Mouse (Mus musculus) limb, embryonic 13.5 days (tissue): ENCODE data around the gene Slc35a3. TPM values are rescaled to one million over a fixed set of nuclear protein-coding genes. Genes with fewer than 3 reads are reported as not detected.
"Not testable (repeated sequence)": the region's sequence is repeated elsewhere in the genome, so short reads cannot be mapped to it uniquely, and the experiment has no call there.

Experiments used
- ATAC-seq: fragments of 200-750 bp; cut with Nextera tagmentation; 2 replicates; pipeline ENCODE4 v1.8.0; 2017; ENCODE audit warnings: low read depth, moderate number of reproducible peaks, moderate TSS enrichment; ENCODE audit not compliant: low FRiP score
- H3K27ac ChIP-seq: fragments of 300-500 bp; sonication (generic); 2 replicates; pipeline ENCODE4 v1.5.1; 2015; ENCODE audit warnings: inconsistent platforms, mild to moderate bottlenecking, moderate library complexity
- H3K27me3 ChIP-seq: fragments of 300-500 bp; sonication (generic); 2 replicates; pipeline ENCODE4 v1.6.1; 2015; ENCODE audit warnings: mild to moderate bottlenecking, inconsistent platforms
- H3K36me3 ChIP-seq: fragments of 300-500 bp; sonication (generic); 2 replicates; pipeline ENCODE4 v1.6.1; 2015; ENCODE audit warnings: inconsistent platforms, mild to moderate bottlenecking, moderate library complexity
- H3K4me1 ChIP-seq: fragments of 300-500 bp; sonication (generic); 2 replicates; pipeline ENCODE4 v1.6.1; 2015; ENCODE audit warnings: inconsistent platforms
- H3K4me2 ChIP-seq: fragments of 300-500 bp; sonication (generic); replicated peaks from 2 replicates; pipeline ENCODE4 v1.6.1; 2015; ENCODE audit warnings: inconsistent platforms, mild to moderate bottlenecking, moderate library complexity
- H3K4me3 ChIP-seq: fragments of 300-500 bp; sonication (generic); 2 replicates; pipeline ENCODE4 v1.5.1; 2015; ENCODE audit warnings: moderate library complexity, mild to moderate bottlenecking, inconsistent platforms
- H3K9ac ChIP-seq: fragments of 300-500 bp; sonication (generic); 2 replicates; pipeline ENCODE4 v1.6.1; 2015; ENCODE audit warnings: mild to moderate bottlenecking, inconsistent platforms
- H3K9me3 ChIP-seq: fragments of 300-500 bp; sonication (generic); 2 replicates; pipeline ENCODE4 v1.6.1; 2016; ENCODE audit warnings: inconsistent platforms
- WGBS: fragments of 180-500 bp; shearing (Covaris S2); methylation state at CpG from one replicate; pipeline ENCODE4 v1.1.7; 2015; 5-methylcytosine and 5-hydroxymethylcytosine counted together
- polyA plus RNA-seq: library from polyadenylated mRNA; unstranded; fragments of >200 nt; fragmentation: Nextera tagmentation; extraction: Ambion mirVana; gene quantifications from 2 replicates; pipeline ENCODE4 v1.2.1, GENCODE M21; 2015

The Slc35a3 gene
- polyA plus RNA-seq, 1 experiment from 2014 or later = 11.9 TPM

GRCm38 (mm10) chr3:116694312-116694711 is 18.3 kb downstream of the Slc35a3 start:
- Histone ChIP-seq H3K36me3 (peaks cover 12% of the 10 kb centered on the region), H3K9me3 (no peaks in the 10 kb centered on the region), H3K9ac (no peak overlapping the region), H3K27ac (no peak overlapping the region), H3K4me2 (no peak overlapping the region), H3K27me3 (no peaks in the 10 kb centered on the region), H3K4me3 (no peak overlapping the region), H3K4me1 (no peaks in the 10 kb centered on the region)
- ATAC-seq = no peak
- 82% methylated on average over 3 of the region's 3 CpGs for WGBS

- Histone ChIP-seq H3K27me3 (no peaks in the 10 kb centered on the region), H3K4me3 (no peak within 1 kb of the TSS), H3K4me2 (no peak within 1 kb of the TSS), H3K27ac (no peak within 1 kb of the TSS), H3K4me1 (no peaks in the 10 kb centered on the region), H3K9ac (no peak within 1 kb of the TSS), H3K9me3 (no peaks in the 10 kb centered on the region), H3K36me3 (peaks cover 40% of the 10 kb centered on the region)
- ATAC-seq = no peak
- WGBS = 92% methylated on average over 1 of the region's 1 CpGs
These were observed 31.5 kb downstream of the Slc35a3 start, which contains the start of gene Gm43191 for GRCm38 (mm10) chr3:116681160-116681559. Gm43191 (minus strand) TSS chr3:116681260.

- peaks cover 20% of the 10 kb centered on the region for H3K4me1 ChIP-seq
- H3K27me3 ChIP-seq, H3K9me3 ChIP-seq, H3K9ac ChIP-seq, H3K4me3 ChIP-seq, H3K4me2 ChIP-seq, H3K27ac ChIP-seq, ATAC-seq: not testable (repeated sequence)
- 94% methylated on average over 9 of the region's 9 CpGs for WGBS
- 0 out of 2 replicates have a peak, but pooled peaks cover 10% of the 10 kb centered on the region for H3K36me3 ChIP-seq
These were observed 48.4 kb downstream of the Slc35a3 start for GRCm38 (mm10) chr3:116664281-116664680.

DNA sequence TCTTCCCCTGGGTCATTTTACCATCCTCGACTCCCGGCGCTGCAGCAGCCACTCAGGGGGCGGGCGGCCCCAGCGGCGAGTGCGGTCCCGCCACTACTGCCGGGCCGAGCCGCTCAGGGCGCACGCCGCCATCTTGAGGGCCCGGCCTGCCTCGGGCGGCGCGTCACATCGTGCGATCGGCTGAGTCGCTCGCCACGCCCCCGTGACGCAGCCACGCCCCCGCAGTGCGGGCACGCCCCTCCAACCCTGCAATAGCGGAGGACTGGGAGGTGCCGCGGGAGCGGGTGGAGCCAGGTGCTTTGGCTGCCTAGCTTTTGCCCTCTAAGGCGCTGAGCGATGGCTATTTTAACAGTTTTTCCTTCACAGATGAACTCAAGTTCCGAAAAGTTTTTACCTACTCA is 50.2 kb downstream of the Slc35a3 start, which contains the start of gene Mfsd14a:
TSS of gene Mfsd14a (minus strand) at position 215 of the 401 bp plus-strand sequence.
- H3K4me1 ChIP-seq = peaks cover 26% of the 10 kb centered on the region
- under 1% methylated on average over 30 of the region's 39 CpGs for WGBS
- H3K36me3 ChIP-seq = 0 out of 2 replicates have a peak, but pooled peaks cover 2% of the 10 kb centered on the region
- H3K9me3 ChIP-seq = no peaks in the 10 kb centered on the region
- H3K9ac ChIP-seq = peak within 1 kb of the TSS; percentile 97
- peak within 1 kb of the TSS; percentile 98 for H3K27ac ChIP-seq
- no peaks in the 10 kb centered on the region for H3K27me3 ChIP-seq
- peak within 1 kb of the TSS; percentile 97 for H3K4me3 ChIP-seq
- peak within 1 kb of the TSS; percentile 65 for H3K4me2 ChIP-seq
- ATAC-seq = peak; percentile 99

- peak; percentile 83 for ATAC-seq
- Histone ChIP-seq H3K27ac (peak overlapping the region; percentile 98), H3K4me3 (peak overlapping the region; percentile 97), H3K9ac (peak overlapping the region; percentile 97), H3K27me3 (no peaks in the 10 kb centered on the region), H3K9me3 (no peaks in the 10 kb centered on the region), H3K4me2 (peak overlapping the region; percentile 65), H3K36me3 (no peaks in the 10 kb centered on the region), H3K4me1 (peaks cover 26% of the 10 kb centered on the region)
- WGBS = under 1% methylated on average over 59 of the region's 68 CpGs
These were observed 50.7 kb downstream of the Slc35a3 start for GRCm38 (mm10) chr3:116661870-116662414.

GRCm38 (mm10) chr3:116661288-116661869 is 51.3 kb downstream of the Slc35a3 start:
- no peak for ATAC-seq
- Histone ChIP-seq H3K9ac (peak overlapping the region; percentile 97), H3K4me1 (peaks cover 26% of the 10 kb centered on the region), H3K27ac (peak overlapping the region; percentile 98), H3K36me3 (no peaks in the 10 kb centered on the region), H3K4me3 (peak overlapping the region; percentile 97), H3K27me3 (no peaks in the 10 kb centered on the region), H3K4me2 (peak overlapping the region; percentile 65), H3K9me3 (no peaks in the 10 kb centered on the region)
- 2% methylated on average over 16 of the region's 16 CpGs for WGBS

DNA sequence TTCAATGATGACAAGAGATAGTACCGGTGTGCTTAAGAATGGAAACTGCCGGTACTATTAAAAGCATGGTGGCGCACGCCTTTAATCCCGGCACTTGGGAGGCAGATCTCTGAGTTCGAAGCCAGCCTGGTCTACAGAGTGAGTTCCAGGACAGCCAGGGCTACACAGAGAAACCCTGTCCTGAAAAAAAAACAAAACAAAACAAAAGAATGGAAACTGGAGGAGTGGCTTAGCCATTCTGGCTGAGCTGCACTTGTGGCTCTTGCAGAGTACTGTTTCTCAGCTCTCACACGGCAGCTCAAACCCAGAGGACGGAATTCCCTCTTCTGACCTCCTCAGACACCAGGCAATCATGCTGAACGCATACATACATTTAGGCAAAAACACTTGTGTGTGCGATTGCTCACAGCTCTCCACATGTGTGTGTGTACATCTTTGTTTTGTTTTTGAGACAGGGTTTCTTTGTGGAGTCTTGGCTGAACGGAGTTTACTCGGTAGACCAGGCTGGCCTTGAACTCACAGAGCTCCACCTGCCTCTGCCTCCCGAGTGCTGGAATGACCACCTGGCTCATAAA is 52.7 kb downstream of the Slc35a3 start:
- no peak overlapping the region for H3K9ac ChIP-seq
- no peak overlapping the region for H3K27ac ChIP-seq
- H3K4me3 ChIP-seq = no peak overlapping the region
- no peak for ATAC-seq
- H3K36me3 ChIP-seq = no peaks in the 10 kb centered on the region
- peak overlapping the region; percentile 65 for H3K4me2 ChIP-seq
- 87% methylated on average over 13 of the region's 13 CpGs for WGBS
- no peaks in the 10 kb centered on the region for H3K9me3 ChIP-seq
- no peaks in the 10 kb centered on the region for H3K27me3 ChIP-seq
- peaks cover 28% of the 10 kb centered on the region for H3K4me1 ChIP-seq

DNA sequence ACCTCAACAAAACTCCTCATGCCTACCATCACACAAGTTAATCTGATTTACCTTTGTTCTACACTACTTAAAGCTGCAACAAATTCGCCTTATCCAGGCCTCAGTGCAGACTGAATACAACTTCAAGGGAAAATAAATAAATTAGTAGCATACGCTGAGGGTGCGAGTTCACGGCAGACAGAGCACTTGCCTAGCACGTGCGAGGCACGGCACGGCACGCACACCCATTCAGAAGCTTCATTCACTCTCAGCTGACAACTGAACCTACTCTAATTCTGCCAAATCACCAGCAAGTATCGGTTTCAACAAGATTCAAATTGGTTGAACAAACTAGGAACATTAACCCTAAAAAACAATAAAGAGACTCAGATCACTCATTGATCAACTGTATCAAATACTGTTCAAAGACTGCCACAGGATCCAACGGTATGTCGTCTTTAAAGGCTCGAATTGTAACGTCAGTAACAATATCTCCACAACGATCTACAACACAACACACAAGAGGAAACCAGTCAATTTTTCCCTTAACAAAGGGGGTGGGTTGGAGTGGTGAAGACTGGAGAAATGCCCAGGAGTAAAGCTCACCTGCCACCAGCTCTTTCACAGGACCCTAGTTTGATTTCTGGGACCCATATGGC is 53.6 kb downstream of the Slc35a3 start:
- Histone ChIP-seq H3K27me3 (no peaks in the 10 kb centered on the region), H3K9me3 (no peaks in the 10 kb centered on the region), H3K9ac (no peak overlapping the region), H3K27ac (no peak overlapping the region), H3K4me1 (peaks cover 28% of the 10 kb centered on the region), H3K4me2 (0 out of 2 replicates have a peak overlapping the region, but pooled peaks have one; percentile 16), H3K36me3 (no peaks in the 10 kb centered on the region), H3K4me3 (no peak overlapping the region)
- WGBS = 63% methylated on average over 15 of the region's 15 CpGs
- ATAC-seq = no peak

GRCm38 (mm10) chr3:116656184-116656965 is 56.3 kb downstream of the Slc35a3 start:
- ATAC-seq = no peak
- Histone ChIP-seq H3K9me3 (no peaks in the 10 kb centered on the region), H3K36me3 (no peaks in the 10 kb centered on the region), H3K4me1 (peaks cover 33% of the 10 kb centered on the region), H3K4me3 (no peak overlapping the region), H3K27ac (no peak overlapping the region), H3K4me2 (no peak overlapping the region), H3K27me3 (no peaks in the 10 kb centered on the region), H3K9ac (no peak overlapping the region)
- WGBS = 79% methylated on average over 7 of the region's 7 CpGs

DNA sequence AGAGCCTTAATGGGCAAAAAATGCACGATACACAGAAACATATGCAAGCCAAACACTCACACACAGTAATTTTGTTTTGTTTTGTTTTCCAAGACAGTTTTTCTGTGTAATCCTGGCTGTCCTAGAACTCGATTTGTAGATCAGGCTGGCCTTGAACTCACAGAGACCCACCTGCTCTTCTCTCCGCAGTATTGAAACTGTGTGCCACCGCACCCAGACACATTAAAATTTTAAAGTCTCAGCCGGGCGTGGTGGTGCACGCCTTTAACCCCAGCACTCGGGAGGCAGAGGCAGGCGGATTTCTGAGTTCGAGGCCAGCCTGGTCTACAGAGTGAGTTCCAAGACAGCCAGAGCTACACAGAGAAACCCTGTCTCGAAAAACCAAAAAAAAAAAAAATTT is 58.6 kb downstream of the Slc35a3 start:
- H3K27ac ChIP-seq, H3K4me2 ChIP-seq, H3K9me3 ChIP-seq, H3K4me3 ChIP-seq, ATAC-seq, H3K27me3 ChIP-seq, H3K9ac ChIP-seq: not testable (repeated sequence)
- peaks cover 17% of the 10 kb centered on the region for H3K36me3 ChIP-seq
- 94% methylated on average over 11 of the region's 11 CpGs for WGBS
- H3K4me1 ChIP-seq = peaks cover 17% of the 10 kb centered on the region

- no peak for ATAC-seq
- 79% methylated on average over 5 of the region's 5 CpGs for WGBS
- Histone ChIP-seq H3K27ac (no peak overlapping the region), H3K4me2 (no peak overlapping the region), H3K4me1 (peaks cover 13% of the 10 kb centered on the region), H3K4me3 (no peak overlapping the region), H3K9me3 (no peaks in the 10 kb centered on the region), H3K27me3 (no peaks in the 10 kb centered on the region), H3K36me3 (peaks cover 24% of the 10 kb centered on the region), H3K9ac (no peak overlapping the region)
These were observed 59.2 kb downstream of the Slc35a3 start for GRCm38 (mm10) chr3:116653278-116653945.
